Mouse (Mus musculus) myocyte (in vitro differentiated cells): Measurements from ENCODE around the gene Tmem97. TPM values are rescaled to one million over a fixed set of nuclear protein-coding genes. Genes with fewer than 3 reads are reported as not detected.

ENCODE experiments used
- H3K27me3 ChIP-seq: one replicate; pipeline ENCODE4 v1.6.1; 2011; ENCODE audit not compliant: control insufficient read depth, insufficient read depth, insufficient read length
- H3K36me3 ChIP-seq: one replicate; pipeline ENCODE4 v1.6.1; 2011; ENCODE audit not compliant: control insufficient read depth, insufficient read depth
- H3K4me2 ChIP-seq: one replicate; pipeline ENCODE4 v1.6.1; 2011; ENCODE audit warnings: low read depth, control low read depth
- H3K4me3 ChIP-seq: one replicate; pipeline ENCODE4 v1.5.1; 2011; ENCODE audit warnings: mild to moderate bottlenecking, control low read depth, moderate library complexity
- H3K79me2 ChIP-seq: one replicate; pipeline ENCODE4 v1.6.1; 2011; ENCODE audit not compliant: control insufficient read depth, insufficient read depth
- H3ac ChIP-seq: one replicate; pipeline ENCODE4 v1.6.1; 2011; ENCODE audit not compliant: control insufficient read depth, insufficient read length
- CEBPB ChIP-seq: IDR thresholded peaks from 2 replicates; pipeline ENCODE4 v1.6.1; 2011; ENCODE audit warnings: mild to moderate bottlenecking, moderate library complexity; ENCODE audit not compliant: poor library complexity, insufficient read depth, severe bottlenecking
- E2F4 ChIP-seq: IDR thresholded peaks from one replicate; pipeline ENCODE4 v1.6.1; 2011; ENCODE audit warnings: mild to moderate bottlenecking, control low read depth, moderate library complexity; ENCODE audit not compliant: insufficient read depth
- MAX ChIP-seq: IDR thresholded peaks from one replicate; pipeline ENCODE4 v1.6.1; 2011; ENCODE audit warnings: low read depth, mild to moderate bottlenecking, control low read depth
- MYOD1 ChIP-seq, 3 experiments: IDR thresholded peaks; one replicate each; pipeline ENCODE4 v1.6.1; 2011; ENCODE audit warnings: control low read depth in 2 of 3, low read depth in 2 of 3, mild to moderate bottlenecking in 2 of 3, moderate library complexity in 1 of 3; ENCODE audit not compliant: insufficient read length in 2 of 3, control insufficient read depth in 1 of 3
- MYOG ChIP-seq, 3 experiments: IDR thresholded peaks; one replicate each; pipeline ENCODE4 v1.6.1; 2011; ENCODE audit warnings: control low read depth in 2 of 3, low read depth in 2 of 3, mild to moderate bottlenecking in 2 of 3; ENCODE audit not compliant: insufficient read length in 2 of 3, control insufficient read depth in 1 of 3, insufficient read depth in 1 of 3
- POLR2A ChIP-seq: IDR thresholded peaks from one replicate; pipeline ENCODE4 v1.6.1; 2011; ENCODE audit warnings: low read depth, mild to moderate bottlenecking, control low read depth, moderate library complexity; ENCODE audit not compliant: insufficient read length
- POLR2AphosphoS2 ChIP-seq: IDR thresholded peaks from one replicate; pipeline ENCODE4 v1.6.1; 2011; ENCODE audit warnings: low read depth, control low read depth; ENCODE audit not compliant: insufficient read length
- REST ChIP-seq: IDR thresholded peaks from one replicate; pipeline ENCODE4 v1.6.1; 2011; ENCODE audit warnings: mild to moderate bottlenecking, control low read depth, moderate library complexity; ENCODE audit not compliant: insufficient read depth, insufficient read length
- SRF ChIP-seq: IDR thresholded peaks from one replicate; pipeline ENCODE4 v1.6.1; 2011; ENCODE audit warnings: low read depth; ENCODE audit not compliant: control insufficient read depth, insufficient read length
- TCF12 ChIP-seq: IDR thresholded peaks from one replicate; pipeline ENCODE4 v1.6.1; 2011; ENCODE audit warnings: mild to moderate bottlenecking, control low read depth; ENCODE audit not compliant: poor library complexity, insufficient read depth, severe bottlenecking
- TCF3 ChIP-seq: IDR thresholded peaks from one replicate; pipeline ENCODE4 v1.6.1; 2011; ENCODE audit warnings: low read depth, control low read depth; ENCODE audit not compliant: insufficient read length
- USF1 ChIP-seq: IDR thresholded peaks from one replicate; pipeline ENCODE4 v1.6.1; 2011; ENCODE audit warnings: low read depth, mild to moderate bottlenecking, control low read depth, moderate library complexity
- polyA plus RNA-seq: library from polyadenylated mRNA; unstranded; fragments of >200 nt; fragmentation: generic; extraction: Trizol; gene quantifications from one replicate; pipeline ENCODE4 v1.2.1, GENCODE M21; 2012; ENCODE audit warnings: missing spikeins

The Tmem97 gene
- 125 TPM for polyA plus RNA-seq

DNA sequence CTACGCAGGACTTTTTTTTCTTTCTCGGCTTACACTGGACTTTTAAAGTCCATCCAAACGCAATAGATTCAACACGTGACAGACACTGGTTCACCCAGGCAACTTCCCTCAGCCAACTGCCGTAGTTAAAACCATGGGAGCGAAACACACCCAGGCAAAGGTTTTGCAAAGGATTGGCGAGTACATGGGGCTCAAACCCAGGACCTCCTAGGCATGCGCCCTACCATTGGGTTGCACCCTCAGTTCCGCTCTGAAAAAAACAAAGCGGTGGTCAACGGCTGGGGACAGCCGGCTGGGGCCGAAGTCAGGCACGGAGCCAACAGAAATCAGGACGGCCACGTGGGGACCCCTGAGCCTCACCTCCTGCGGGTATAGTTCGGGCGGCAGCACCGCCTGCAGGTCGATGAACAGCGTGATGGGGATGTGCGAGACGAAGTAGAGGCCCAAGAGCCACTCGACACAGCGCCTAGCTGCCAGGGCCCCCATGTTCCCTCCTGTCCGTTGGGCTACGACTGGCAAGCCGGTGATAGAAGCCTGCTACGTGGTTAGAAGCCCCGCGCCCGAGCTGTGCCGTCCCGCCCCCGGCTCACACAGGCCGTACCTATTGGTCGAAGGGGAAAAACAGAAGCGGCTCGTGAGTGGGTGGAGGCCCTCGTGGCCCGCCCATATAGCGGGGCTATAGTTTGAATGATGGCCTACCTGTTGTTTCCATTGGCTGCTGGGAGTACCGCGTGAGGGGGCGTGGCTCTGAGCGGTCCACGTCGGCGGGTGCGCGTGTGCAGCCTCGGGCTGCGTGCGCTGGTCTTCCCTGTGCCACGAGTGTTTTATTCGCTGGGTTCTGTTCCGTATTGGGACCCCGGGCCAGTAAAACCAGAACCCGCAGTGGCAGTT, at the start of gene Tmem97:
Gene Tmem97 (minus strand): TSS at position 610 of the 891 bp plus-strand sequence.
- peak within 1 kb of the TSS; percentile 82 for H3K4me2 ChIP-seq
- peaks cover 49% of the 10 kb centered on the region for H3K79me2 ChIP-seq
- H3ac ChIP-seq = peak within 1 kb of the TSS; percentile 43
- no peaks in the 10 kb centered on the region for H3K27me3 ChIP-seq
- TF ChIP-seq CEBPB (no peak), E2F4 (peak; percentile 76), SRF (peak; percentile 75), POLR2A (peak; percentile 90), POLR2AphosphoS2 (peak; percentile 85), TCF12 (no peak), MYOD1 (IDR thresholded peaks at IDR 0.05; ENCODE audit: control insufficient read depth in 1 of 3, insufficient read length in 2 of 3, low read depth in 2 of 3) (peak in 1 of 3 experiments; percentile 11), USF1 (peak; percentile 77), MYOG (IDR thresholded peaks at IDR 0.05; ENCODE audit: control insufficient read depth in 1 of 3, insufficient read depth in 1 of 3, insufficient read length in 2 of 3, low read depth in 2 of 3) (peak in 1 of 3 experiments; percentile 26)
- H3K36me3 ChIP-seq = peaks cover 8% of the 10 kb centered on the region
- H3K4me3 ChIP-seq = peak within 1 kb of the TSS; percentile 63

DNA sequence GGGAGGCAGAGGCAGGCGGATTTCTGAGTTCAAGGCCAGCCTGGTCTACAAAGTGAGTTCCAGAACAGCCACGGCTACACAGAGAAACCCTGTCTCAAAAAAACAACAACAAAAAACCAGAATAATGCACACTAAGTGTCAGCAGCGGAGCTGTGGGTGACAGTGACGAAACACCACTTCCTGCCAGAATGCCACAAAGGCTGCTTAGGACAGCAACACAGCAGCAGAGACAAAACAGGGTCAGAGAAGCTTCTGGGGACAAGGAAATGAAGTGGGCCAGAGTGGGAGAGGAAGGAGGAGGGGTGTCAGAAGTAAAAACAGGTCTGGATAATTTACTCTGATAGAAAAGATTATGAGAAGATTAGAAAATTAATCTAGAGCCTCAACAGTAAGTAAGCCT, 49.5 kb upstream of the Tmem97 start:
- H3K4me2 ChIP-seq = no peak overlapping the region
- H3K4me3 ChIP-seq = no peak overlapping the region
- H3K79me2 ChIP-seq = no peaks in the 10 kb centered on the region
- H3K27me3 ChIP-seq = no peaks in the 10 kb centered on the region
- H3ac ChIP-seq = no peak overlapping the region
- H3K36me3 ChIP-seq = peaks cover 5% of the 10 kb centered on the region
- TF ChIP-seq POLR2AphosphoS2 (no peak), MYOG (IDR thresholded peaks at IDR 0.05; ENCODE audit: control insufficient read depth in 1 of 3, insufficient read depth in 1 of 3, insufficient read length in 2 of 3, low read depth in 2 of 3) (no peak), SRF (no peak), CEBPB (no peak), TCF12 (no peak), USF1 (no peak), MYOD1 (IDR thresholded peaks at IDR 0.05; ENCODE audit: control insufficient read depth in 1 of 3, insufficient read length in 2 of 3, low read depth in 2 of 3) (no peak), TCF3 (no peak), MAX (no peak), REST (no peak), E2F4 (no peak), POLR2A (no peak)

DNA sequence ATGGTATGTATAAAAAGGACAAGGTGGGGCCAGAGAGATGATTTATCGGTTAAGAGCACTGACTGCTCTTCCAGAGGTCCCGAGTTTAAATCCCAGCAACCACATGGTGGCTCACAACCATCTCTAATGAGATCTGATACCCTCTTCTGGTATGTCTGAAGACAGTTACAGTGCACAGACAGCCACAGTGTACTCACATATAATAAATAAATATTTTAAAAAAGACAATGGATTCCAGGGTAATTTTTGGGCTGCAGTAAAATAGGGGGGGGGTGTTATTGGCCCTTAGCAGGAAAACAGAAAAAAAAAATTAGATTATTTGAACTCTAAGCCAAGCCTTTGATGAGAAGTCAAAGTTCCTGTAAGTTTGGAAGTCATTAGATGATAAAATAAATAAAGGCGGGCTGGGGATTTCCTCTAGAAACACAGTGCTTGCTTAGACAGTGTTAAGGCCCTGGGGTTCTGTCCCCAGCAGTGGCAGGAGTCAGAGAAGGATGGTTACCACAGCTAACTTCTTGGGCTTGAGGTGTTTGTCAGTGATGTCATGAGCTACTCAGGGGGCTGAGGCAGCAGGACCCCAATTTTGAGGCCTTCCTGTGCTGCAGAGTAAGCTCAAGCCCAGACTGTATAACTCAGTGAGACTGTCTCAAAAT, 48.3 kb upstream of the Tmem97 start:
- Histone ChIP-seq H3K79me2 (no peaks in the 10 kb centered on the region), H3K4me3 (no peak overlapping the region), H3K27me3 (no peaks in the 10 kb centered on the region), H3ac (no peak overlapping the region), H3K4me2 (no peak overlapping the region), H3K36me3 (peaks cover 5% of the 10 kb centered on the region)
- no peak for TF ChIP-seq MYOD1 (IDR thresholded peaks at IDR 0.05; ENCODE audit: control insufficient read depth in 1 of 3, insufficient read length in 2 of 3, low read depth in 2 of 3)

DNA sequence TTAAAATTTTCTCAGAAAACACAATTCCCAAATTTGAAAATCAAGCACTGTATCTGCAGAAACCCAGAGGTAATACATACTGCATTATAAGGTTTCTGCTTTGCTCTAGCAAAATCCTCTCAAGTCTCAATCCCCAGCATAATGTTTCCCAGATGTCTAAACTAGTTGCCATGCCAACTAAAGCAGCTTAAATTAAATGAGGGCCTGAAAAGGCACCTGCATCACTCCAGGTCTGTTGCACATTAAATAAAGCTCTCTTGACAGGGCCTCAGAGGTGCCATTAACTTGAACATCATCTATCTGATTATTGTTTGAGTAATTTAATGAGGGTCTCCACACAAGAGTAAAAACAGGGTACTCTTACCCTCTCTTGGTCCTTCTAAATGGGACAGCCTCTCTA, 46.2 kb upstream of the Tmem97 start:
- H3ac ChIP-seq = no peak overlapping the region
- no peaks in the 10 kb centered on the region for H3K27me3 ChIP-seq
- peaks cover 5% of the 10 kb centered on the region for H3K36me3 ChIP-seq
- TF ChIP-seq TCF12 (no peak), E2F4 (no peak), POLR2A (no peak), MYOD1 (IDR thresholded peaks at IDR 0.05; ENCODE audit: control insufficient read depth in 1 of 3, insufficient read length in 2 of 3, low read depth in 2 of 3) (no peak), POLR2AphosphoS2 (no peak), REST (no peak), TCF3 (no peak), MAX (no peak), USF1 (no peak), CEBPB (no peak), SRF (no peak), MYOG (IDR thresholded peaks at IDR 0.05; ENCODE audit: control insufficient read depth in 1 of 3, insufficient read depth in 1 of 3, insufficient read length in 2 of 3, low read depth in 2 of 3) (no peak)
- no peak overlapping the region for H3K4me2 ChIP-seq
- H3K4me3 ChIP-seq = no peak overlapping the region
- no peaks in the 10 kb centered on the region for H3K79me2 ChIP-seq

DNA sequence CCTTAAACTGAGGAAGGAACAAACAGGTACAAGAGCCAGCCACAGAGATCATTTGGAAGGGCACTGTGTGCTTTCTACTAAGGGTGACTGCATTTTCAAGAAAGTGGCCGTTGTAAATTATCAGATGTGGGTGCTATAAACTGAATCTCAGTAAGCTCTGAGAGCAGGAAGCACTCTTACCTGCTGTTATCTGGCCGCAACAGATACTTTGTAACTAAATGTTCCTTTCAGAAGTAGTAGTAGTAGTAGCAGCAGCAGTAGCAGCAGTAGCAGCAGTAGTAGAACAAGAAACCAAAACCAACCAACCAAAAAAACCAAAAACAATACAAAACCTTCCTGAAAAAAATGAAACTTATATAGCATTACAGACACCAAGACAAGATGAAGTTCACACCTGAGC, 45.2 kb upstream of the Tmem97 start:
- Histone ChIP-seq H3K4me2 (no peak overlapping the region), H3K36me3 (peaks cover 5% of the 10 kb centered on the region), H3K79me2 (no peaks in the 10 kb centered on the region), H3K4me3 (no peak overlapping the region), H3ac (no peak overlapping the region), H3K27me3 (no peaks in the 10 kb centered on the region)
- TF ChIP-seq POLR2AphosphoS2 (no peak), SRF (no peak), MAX (no peak), TCF3 (no peak), USF1 (no peak), REST (no peak), CEBPB (no peak), E2F4 (no peak), TCF12 (no peak), MYOD1 (IDR thresholded peaks at IDR 0.05; ENCODE audit: control insufficient read depth in 1 of 3, insufficient read length in 2 of 3, low read depth in 2 of 3) (no peak), POLR2A (no peak)
